Mouse (Mus musculus) bone marrow macrophage, adult 2 months (primary cell): ENCODE measurements around the gene Churc1.

Experiments used
- CTCF ChIP-seq: IDR thresholded peaks from 2 replicates; pipeline ENCODE4 v1.5.1; 2012; ENCODE audit warnings: low read depth, mild to moderate bottlenecking, low read length, moderate library complexity
- POLR2A ChIP-seq: IDR thresholded peaks from 2 replicates; pipeline ENCODE4 v1.6.1; 2012; ENCODE audit warnings: mild to moderate bottlenecking, low read depth, low read length, borderline replicate concordance

DNA sequence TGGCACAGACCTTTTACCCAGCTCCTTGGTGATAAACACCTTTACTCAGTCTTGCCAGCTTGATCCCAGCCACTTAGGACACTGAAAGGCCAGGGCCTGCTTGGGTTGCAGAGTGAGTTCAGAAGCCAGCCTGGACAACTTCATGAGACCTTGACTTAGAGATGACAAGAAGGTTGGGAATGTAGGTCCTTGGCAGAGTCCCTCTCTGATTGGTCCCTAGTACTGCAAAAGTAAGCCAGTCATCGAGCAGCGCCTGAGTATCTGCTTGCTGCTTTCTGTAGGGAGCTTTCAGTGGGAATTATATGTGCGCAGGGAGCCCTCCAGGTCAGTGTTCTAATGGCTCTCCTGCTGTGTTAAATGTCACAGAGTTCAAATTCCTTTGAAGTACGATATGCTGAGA is 9.8 kb downstream of the Churc1 start:
- TF ChIP-seq CTCF = no peak
- TF ChIP-seq POLR2A = no peak
